Mouse (Mus musculus) stomach, postnatal 0 days (tissue): ENCODE data around the gene Foxl2.

Source experiments
- CTCF ChIP-seq: IDR thresholded peaks from 2 replicates; pipeline ENCODE4 v1.5.1; 2016; ENCODE audit warnings: antibody characterized with exemption, low read depth, mild to moderate bottlenecking, moderate library complexity
- EP300 ChIP-seq: optimal IDR thresholded peaks from 2 replicates; pipeline ENCODE3; 2016; ENCODE audit warnings: antibody characterized with exemption

DNA sequence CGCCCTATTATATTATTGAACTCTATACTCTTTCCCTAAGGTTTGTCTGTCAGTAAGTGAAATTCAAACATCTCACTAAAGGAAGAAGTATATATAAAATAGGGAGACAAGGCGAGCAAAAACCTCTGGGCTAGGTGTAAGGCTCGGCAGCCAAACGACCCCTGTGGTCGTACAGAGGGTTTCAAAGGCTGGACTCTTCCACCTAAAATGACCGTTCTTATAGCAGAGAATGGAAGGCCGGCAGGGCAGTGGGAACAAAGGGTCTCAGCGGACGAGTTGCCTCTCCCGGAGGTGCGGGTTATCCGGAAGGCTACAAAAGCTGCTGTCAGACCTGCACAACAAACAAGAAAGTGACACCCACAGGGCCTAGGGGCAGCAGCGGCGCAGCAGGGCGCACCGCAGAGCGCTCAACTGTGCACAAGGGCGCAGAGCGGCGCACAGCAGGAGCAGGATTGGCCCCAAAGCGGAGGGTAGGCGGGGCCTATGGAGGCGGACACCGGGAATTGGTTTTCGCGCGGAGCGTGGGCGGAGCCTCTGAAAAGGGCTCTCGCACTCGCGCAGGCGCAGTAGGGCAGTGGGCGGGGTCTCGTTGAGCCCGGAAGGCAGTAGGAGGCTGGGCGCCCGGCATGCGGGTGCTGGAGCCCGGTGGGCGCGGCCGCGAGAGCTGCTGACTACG lies 30.9 kb downstream of the Foxl2 start, which contains the start of gene Faim:
- TF ChIP-seq EP300 (no peak), CTCF (peak; percentile 47)
